Mouse (Mus musculus): ENCODE results near the gene 9930111J21Rik2.
"Not testable (repeated sequence)": the region's sequence is repeated elsewhere in the genome, so short reads cannot be mapped to it uniquely, and the experiment has no call there.

The 9930111J21Rik2 gene

DNA sequence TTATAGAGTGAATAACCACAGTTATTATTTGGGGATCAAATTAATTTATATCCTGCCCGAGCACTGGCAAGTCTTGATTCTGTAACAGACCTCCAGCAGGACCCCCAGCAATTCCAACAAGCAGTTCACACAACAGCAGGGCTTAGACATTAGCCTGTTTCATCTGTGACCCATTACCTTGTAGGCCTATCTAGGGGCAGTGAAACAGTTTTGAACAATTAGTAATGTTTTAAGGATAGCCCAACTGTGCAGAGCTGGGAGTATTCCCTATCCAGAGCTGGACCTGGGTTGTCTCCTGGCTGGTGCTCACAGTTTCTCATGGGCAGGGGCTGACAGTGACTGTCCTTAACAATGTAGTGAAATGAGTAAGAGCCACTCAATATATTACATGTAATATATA is 26.0 kb upstream of the 9930111J21Rik2 start:
- no peak for ATAC-seq (ENCODE audit: low TSS enrichment)

DNA sequence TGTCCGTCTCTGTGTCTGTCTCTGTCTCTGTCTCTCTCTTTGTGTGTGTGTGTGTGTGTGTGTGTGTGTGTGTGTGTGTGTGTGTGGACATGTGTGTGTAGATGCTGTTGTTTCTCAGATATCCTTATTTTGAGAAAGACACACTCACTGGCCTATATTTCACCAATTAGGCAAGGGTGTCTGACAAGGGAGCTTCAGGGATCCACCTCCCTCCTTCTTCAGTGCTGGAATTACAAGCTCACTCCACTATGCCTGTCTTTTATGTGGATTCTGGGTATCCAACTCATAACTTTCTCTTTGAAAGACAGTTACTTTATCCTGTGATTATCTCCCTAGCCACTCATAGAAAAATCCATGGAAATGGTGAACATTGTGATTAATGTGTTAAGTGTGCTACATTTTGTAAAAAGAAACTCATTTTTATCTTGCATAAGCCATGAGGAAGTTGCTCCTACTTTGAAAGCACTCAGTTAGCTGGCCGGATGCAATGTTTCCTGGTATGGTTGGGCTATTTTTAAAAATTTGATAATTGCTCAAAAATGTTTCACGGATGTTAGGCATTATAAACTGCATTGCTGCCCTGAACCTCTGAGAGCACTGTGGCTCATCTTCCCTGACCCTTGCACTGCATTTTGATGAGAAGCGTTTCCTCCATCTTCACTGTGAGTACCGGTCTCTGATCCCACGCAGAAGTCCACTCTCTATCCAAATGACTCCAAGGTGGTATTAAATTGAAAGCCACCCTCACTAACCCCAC is 25.1 kb upstream of the 9930111J21Rik2 start, which contains the start of gene Ifi47:
Gene Ifi47 (plus strand): TSS at position 587 of the 757 bp plus-strand sequence.
- not testable (repeated sequence) for ATAC-seq (ENCODE audit: low TSS enrichment)

DNA sequence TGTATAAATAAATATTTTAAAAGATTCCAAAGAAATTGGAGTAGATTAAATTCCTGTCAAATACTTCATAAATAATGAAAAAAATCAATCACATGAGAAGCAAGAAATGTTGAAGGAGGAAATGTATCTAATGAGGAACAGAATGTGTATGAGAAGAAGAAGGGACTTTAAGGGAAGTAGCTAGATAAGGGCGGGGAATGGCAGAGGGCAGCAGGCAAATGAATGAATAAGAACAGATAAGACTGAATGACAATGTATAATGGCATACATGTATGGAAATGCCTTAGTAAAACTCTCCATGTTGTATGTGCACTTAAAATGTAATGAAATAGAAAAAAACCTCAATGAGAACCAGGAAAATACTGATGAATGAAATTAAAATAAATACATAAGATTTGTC is 17.3 kb upstream of the 9930111J21Rik2 start:
- no peak for ATAC-seq (ENCODE audit: low TSS enrichment)

DNA sequence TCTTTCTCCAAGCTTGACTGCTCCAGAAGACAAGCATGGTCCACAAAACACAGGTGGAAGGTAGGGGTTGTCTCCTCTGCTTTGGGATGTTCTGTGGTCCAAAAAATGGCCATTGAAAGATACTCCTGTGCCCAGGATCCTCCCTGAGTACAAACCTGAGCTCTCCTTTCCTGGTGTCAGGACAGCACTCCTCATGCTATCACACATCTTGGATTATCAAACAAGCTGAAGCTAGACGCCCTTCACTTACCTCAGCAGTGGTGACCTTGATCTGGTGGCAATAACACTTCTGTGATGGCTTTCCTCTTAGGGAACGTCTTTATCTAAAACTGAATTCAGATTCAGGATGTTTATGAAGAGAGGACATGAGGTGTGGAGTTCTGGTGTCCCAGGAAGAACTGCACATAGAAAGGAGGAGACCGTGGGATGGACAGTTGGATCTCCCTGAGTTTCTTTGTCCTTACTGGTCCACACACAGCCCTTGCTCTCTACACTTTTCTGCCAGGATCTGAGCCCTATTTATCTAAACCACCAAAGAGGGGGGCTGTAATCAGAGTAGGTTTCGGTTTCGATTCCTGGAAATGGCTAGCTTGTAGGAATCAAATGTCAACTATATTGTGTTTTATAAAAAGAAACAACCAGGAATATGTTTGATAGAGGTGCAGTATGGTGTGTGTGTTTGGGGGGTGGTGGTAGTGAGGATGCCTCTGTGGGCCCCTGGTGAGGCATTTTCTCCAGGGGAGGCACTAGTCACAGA is 12.8 kb upstream of the 9930111J21Rik2 start, which contains the start of gene Tgtp2:
Gene Tgtp2 (minus strand): TSS at position 494 of the 757 bp plus-strand sequence.
- not testable (repeated sequence) for ATAC-seq (ENCODE audit: low TSS enrichment)

DNA sequence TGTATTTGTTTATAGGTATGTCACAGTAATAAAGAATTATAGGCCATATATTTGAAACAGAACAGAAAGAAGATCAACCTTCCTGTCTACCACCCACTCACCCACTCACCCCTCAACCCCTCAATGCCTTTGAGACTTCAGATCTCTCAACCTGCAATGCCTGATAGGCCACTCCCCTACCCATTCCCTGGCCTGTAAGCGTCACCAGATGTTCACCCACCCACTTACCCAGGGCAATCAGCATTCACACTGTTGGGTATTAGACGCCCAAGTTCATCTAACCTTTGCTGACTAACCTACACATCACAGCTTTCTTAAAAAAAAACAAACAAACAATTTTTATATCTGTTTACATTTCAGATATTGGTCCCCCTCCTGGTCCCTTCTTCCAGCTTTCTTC is 10.8 kb upstream of the 9930111J21Rik2 start:
- not testable (repeated sequence) for ATAC-seq (ENCODE audit: low TSS enrichment)

DNA sequence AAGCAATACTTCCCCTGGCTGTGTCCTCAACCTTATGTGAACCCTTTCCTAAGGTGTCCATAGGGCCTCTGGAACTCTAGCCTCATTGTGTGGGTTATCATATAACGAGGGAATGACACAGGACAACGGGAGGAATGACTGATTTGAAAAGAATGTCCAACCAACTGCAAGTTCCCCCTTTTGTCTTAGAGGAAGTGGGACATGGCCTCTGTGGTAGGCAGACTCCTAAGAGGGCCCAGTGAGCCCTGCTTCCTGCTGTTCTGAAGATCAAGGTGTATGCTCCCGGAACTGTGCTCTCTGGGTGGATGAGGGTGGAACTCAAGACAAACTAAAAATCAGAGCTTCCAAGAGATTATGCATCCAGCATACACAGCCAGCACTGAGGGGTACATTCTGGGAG is 9.0 kb upstream of the 9930111J21Rik2 start:
- not testable (repeated sequence) for ATAC-seq (ENCODE audit: low TSS enrichment)

DNA sequence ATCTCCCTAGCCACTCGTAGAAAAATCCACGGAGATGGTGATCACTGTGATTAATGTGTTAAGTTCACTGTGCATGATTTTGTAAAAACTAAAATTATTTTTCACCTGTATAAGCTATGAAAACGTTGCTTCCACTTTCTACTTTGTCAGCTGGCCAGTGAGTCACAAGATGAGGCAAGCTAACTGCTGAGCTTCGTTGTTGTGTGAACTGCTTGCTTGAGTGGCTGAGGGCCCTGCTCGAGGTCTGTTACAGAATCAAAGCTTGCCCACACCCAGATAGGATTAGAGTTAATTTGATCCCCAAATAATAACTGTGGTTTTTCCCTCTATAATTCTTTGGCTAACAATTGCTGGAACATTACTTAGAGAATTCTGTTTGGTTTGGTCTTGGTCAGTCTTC is 852 bp upstream of the 9930111J21Rik2 start:
- not testable (repeated sequence) for ATAC-seq (ENCODE audit: low TSS enrichment)

DNA sequence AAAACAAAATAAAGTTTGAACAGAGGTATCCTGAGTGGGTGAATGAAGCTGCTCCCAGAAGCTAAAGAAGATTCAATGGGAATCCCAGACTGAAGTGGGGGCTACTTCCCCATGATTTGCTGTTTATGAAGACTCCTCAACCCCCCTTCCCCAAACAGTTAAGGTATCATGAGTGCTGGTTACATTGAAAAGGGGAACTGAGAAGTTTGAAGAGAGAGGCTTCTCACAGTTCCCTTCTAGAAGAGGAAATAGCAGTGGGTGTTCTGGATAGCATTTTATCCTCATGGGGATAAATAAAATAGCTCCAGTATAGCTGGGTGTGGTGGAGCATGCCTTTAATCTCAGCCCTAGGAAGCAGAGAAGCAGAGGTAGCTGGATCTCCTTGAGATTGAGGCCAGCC is 978 bp downstream of the 9930111J21Rik2 start:
- ATAC-seq (ENCODE audit: low TSS enrichment): not testable (repeated sequence)

DNA sequence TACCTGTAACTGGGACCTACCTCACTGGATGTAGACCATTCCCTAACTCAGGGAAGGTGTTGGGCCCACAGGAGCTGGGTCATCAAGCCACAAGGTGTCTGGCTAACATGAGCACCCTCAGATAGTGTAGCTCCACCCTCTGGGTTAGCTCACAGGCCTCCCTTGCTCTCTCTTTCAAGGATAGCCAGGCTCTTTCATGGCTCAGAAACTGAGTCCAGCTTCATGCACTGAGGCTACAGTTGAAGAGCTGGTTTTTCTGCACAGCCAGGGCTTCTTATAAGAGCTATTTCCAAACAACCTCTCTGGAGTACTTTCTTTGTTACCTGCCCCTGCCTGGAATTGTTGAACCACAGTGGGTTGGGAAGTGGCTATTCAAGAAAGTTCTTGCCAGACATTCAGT is 39.0 kb downstream of the 9930111J21Rik2 start:
- ATAC-seq (ENCODE audit: low TSS enrichment): not testable (repeated sequence)

DNA sequence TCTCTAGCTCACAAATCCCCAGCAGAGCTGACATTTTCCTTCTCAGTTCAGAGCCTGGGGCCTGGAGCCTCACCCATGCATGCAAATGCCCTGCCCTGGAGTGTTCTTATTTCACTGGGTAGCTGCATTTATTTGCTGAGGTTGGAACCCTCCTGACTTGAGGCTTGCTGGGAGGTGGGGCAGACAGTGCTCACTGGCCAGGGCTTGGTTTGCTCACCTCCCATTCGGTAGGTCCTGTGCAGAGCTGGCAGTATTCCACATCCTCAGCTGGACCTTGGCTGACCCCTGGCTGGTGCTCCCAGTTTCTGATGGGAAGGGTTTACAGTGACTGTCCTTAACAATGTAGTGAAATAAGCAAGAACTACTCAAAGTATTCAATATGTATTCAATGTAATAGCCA is 44.3 kb downstream of the 9930111J21Rik2 start:
- ATAC-seq (ENCODE audit: low TSS enrichment): not testable (repeated sequence)

DNA sequence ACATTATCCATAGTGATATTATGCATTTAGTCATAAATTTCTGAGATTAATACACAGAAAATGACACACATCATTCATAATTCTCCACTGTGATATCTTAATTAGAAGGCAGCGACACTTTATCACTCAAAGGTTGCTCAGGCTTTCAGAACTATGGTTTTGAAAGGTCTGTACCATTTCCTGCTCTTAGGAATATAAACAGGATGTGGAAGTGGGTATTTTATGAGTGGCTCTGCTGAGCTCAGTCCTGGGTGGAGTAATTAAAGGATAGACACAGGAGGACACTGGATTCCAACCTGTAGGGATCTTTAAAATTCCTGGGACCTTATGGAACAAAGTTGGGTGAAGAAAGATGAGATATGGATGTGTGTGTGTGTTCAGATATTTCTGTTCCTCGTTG is 44.7 kb downstream of the 9930111J21Rik2 start:
- ATAC-seq (ENCODE audit: low TSS enrichment): not testable (repeated sequence)

DNA sequence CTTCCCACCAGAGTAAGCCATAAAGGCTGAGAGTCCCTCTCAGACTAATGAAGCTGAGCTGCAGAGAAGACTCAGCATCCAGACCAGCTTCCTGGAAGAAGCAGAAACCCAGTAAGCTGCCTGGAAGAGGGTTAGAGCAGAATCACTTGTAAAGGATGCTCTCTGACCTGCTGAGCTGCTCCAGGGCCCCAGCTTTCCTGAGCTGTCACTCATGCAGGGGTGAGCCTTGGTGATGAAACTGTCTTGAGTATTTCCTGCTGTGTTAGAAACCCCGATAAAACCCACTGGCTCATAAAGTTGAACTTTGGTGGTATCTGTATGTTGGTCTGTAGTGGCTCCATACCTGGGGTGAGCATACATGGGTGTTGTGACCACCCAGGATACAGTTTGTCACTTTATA is 50.6 kb downstream of the 9930111J21Rik2 start:
- not testable (repeated sequence) for ATAC-seq (ENCODE audit: low TSS enrichment)

DNA sequence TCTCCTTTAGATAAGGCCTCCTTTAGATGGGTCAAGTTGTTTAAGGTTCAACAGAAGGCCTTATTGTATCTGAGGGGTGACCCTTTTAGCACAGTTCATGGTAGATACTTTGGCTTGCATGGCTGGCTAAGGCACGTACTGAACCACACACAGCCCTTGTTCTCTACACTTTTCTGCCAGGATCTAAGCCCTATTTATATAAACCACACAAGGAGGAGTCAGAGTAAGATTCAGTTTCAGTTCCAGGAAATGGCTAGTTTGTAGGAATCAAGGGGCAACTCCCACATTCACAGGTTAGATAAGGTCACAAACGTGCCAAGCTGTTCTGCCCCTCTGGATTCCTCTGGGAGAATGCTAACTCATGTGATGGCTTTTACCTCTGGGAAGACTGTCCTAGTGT is 57.0 kb downstream of the 9930111J21Rik2 start, which contains the start of gene Tgtp1:
Gene Tgtp1 (minus strand): TSS at position 155 of the 400 bp plus-strand sequence.
- ATAC-seq (ENCODE audit: low TSS enrichment): not testable (repeated sequence)

DNA sequence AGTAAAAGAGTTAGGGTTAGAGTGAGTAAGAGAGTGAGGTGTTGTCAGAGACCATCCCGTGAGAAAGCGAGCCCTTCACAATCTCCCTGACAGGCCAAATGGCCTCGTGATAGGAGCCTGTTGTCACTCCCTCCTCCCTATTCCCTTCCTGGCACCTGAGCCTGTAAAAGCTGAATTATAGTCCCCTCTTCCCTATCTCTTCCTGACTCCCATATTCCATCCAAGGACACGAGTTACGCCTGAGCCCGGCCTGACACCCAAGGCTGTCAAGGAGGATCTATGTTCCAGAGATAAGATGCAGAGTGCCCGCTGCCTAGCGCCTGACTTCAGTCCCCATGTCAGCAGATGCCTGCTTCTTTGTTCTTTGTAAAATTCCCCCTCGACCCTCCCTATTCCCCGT is 57.7 kb downstream of the 9930111J21Rik2 start:
- not testable (repeated sequence) for ATAC-seq (ENCODE audit: low TSS enrichment)

DNA sequence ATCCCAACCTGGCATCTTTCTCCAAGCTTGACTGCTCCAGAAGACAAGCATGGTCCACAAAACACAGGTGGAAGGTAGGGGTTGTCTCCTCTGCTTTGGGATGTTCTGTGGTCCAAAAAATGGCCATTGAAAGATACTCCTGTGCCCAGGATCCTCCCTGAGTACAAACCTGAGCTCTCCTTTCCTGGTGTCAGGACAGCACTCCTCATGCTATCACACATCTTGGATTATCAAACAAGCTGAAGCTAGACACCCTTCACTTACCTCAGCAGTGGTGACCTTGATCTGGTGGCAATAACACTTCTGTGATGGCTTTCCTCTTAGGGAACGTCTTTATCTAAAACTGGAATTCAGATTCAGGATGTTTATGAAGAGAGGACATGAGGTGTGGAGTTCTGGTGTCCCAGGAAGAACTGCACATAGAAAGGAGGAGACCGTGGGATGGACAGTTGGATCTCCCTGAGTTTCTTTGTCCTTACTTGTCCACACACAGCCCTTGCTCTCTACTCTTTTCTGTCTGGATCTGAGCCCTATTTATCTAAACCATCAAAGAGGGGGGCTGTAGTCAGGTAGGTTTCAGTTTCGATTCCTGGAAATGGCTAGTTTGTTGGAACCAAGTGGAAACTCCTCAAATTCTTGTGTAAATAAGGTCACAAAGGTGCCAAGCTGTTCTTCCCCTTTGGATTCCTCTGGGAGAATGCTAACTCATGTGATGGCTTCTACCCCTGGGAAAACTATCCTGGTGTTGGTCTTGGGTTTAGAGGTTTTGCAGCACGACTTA is 59.1 kb downstream of the 9930111J21Rik2 start, which contains the start of gene Gm12185:
Gene Gm12185 (minus strand): TSS at position 487 of the 781 bp plus-strand sequence.
- ATAC-seq (ENCODE audit: low TSS enrichment): not testable (repeated sequence)

DNA sequence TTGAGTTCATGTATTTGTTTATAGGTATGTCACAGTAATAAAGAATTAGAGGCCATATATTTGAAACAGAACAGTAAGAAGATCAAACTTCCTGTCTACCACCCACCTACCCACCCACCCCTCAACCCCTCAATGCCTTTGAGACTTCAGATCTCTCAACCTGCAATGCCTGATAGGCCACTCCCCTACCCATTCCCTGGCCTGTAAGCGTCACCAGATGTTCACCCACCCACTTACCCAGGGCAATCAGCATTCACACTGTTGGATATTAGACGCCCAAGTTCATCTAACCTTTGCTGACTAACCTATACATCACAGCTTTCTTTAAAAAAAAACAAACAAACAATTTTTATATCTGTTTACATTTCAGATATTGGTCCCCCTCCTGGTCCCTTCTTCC is 61.1 kb downstream of the 9930111J21Rik2 start:
- not testable (repeated sequence) for ATAC-seq (ENCODE audit: low TSS enrichment)

DNA sequence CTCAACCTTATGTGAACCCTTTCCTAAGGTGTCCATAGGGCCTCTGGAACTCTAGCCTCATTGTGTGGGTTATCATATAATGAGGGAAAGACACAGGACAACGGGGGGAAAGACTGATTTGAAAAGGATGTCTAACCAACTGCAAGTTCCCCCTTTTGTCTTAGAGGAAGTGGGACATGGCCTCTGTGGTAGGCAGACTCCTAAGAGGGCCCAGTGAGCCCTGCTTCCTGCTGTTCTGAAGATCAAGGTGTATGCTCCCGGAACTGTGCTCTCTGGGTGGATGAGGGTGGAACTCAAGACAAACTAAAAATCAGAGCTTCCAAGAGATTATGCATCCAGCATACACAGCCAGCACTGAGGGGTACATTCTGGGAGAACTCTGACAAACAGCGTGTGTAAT is 62.8 kb downstream of the 9930111J21Rik2 start:
- not testable (repeated sequence) for ATAC-seq (ENCODE audit: low TSS enrichment)

DNA sequence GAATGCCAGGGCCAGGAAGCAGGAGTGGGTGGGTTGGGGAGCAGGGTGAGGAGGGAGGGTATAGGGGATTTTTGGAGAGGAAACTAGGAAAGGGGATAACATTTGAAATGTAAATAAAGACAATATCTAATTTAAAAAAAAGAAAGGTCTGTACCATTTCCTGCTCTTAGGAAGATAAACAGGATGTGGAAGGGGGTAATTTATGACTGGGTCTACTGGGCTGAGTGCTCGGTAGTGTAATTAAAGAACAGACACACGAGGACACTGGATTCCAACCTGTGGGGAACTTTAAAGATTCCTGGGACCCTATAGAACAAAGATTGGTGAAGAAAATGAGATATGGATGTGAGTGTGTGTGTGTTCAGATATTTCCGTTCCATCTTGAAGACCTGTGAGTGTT is 68.2 kb downstream of the 9930111J21Rik2 start:
- ATAC-seq (ENCODE audit: low TSS enrichment): not testable (repeated sequence)

DNA sequence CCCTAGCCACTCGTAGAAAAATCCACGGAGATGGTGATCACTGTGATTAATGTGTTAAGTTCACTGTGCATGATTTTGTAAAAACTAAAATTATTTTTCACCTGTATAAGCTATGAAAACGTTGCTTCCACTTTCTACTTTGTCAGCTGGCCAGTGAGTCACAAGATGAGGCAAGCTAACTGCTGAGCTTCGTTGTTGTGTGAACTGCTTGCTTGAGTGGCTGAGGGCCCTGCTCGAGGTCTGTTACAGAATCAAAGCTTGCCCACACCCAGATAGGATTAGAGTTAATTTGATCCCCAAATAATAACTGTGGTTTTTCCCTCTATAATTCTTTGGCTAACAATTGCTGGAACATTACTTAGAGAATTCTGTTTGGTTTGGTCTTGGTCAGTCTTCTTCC is 71.0 kb downstream of the 9930111J21Rik2 start:
- not testable (repeated sequence) for ATAC-seq (ENCODE audit: low TSS enrichment)

DNA sequence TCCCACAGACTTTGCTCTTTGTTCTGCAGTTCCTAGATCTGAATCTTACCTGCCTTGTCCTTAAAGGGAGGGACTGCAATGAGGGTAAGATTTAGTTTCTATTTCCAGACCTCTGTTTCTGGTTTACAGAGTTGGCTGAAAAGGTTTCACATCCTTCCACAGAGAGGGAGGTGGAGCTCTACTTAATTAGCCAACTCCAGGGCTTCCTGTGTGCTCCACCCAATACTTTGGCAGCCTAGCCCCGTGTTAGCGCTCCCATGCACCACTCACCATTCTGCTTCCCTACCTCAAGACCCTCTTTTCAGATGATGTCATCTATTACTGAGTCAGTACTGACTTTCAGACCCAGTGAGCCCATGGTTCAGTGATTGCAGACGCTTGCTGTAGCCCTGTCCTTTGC is 71.8 kb downstream of the 9930111J21Rik2 start, which contains the start of gene 9930111J21Rik1:
Gene 9930111J21Rik1 (minus strand): TSS at position 148 of the 400 bp plus-strand sequence.
- ATAC-seq (ENCODE audit: low TSS enrichment): not testable (repeated sequence)

DNA sequence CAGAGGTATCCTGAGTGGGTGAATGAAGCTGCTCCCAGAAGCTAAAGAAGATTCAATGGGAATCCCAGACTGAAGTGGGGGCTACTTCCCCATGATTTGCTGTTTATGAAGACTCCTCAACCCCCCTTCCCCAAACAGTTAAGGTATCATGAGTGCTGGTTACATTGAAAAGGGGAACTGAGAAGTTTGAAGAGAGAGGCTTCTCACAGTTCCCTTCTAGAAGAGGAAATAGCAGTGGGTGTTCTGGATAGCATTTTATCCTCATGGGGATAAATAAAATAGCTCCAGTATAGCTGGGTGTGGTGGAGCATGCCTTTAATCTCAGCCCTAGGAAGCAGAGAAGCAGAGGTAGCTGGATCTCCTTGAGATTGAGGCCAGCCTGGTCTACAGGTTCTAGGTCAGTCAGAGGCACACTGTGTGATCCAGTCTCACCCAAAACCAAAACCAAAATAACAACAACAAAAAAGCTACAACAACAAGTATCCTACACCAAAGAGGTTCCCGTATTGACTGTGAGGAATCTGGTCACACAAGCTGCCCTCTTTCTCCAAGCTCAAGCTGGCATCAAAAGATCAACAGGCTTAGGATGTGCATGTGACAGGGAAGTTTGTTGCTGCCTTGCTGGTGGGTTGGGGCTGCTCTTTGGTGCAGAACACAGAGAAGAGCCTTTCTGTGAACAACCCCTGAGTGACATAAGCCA is 72.7 kb downstream of the 9930111J21Rik2 start, which contains the start of gene Olfr56:
Gene Olfr56 (plus strand): TSS at position 650 of the 700 bp plus-strand sequence.
- ATAC-seq (ENCODE audit: low TSS enrichment): not testable (repeated sequence)
